Mouse (Mus musculus) ovary, adult 18-20 months (tissue): ENCODE data around the gene Ppan.

ENCODE experiments used
- DNase-seq: peaks from one replicate; pipeline ENCODE4 v3.0.0; 2022; ENCODE audit warnings: low spot score, mixed read lengths

Ppan gene

GRCm38 (mm10) chr9:20878710-20879065 is 9.3 kb upstream of the Ppan start:
- DNase-seq: no peak

- DNase-seq: no peak
These were observed 8.7 kb upstream of the Ppan start, which contains the start of gene Angptl6 for GRCm38 (mm10) chr9:20879097-20879792. Gene Angptl6, minus strand, starts transcription at chr9:20879727.

GRCm38 (mm10) chr9:20886563-20886962 is 1.4 kb upstream of the Ppan start:
- DNase-seq: no peak

- no peak for DNase-seq
These were observed 784 bp upstream of the Ppan start for GRCm38 (mm10) chr9:20887191-20887590.

- DNase-seq: no peak
These were observed 401 bp downstream of the Ppan start for GRCm38 (mm10) chr9:20888386-20888765.

- DNase-seq: no peak
These were observed 1.5 kb downstream of the Ppan start for GRCm38 (mm10) chr9:20889185-20890141.

- DNase-seq: no peak
These were observed 2.4 kb downstream of the Ppan start for GRCm38 (mm10) chr9:20890411-20890810.

GRCm38 (mm10) chr9:20891339-20892103 is 3.5 kb downstream of the Ppan start:
- no peak for DNase-seq

GRCm38 (mm10) chr9:20892104-20892653 is 4.2 kb downstream of the Ppan start:
- no peak for DNase-seq

GRCm38 (mm10) chr9:20893069-20893468 is 5.1 kb downstream of the Ppan start:
- DNase-seq: no peak

- DNase-seq: no peak
These were observed 5.8 kb downstream of the Ppan start for GRCm38 (mm10) chr9:20893590-20894343.

GRCm38 (mm10) chr9:20894629-20895028 is 6.7 kb downstream of the Ppan start:
- no peak for DNase-seq

- no peak for DNase-seq
These were observed 7.4 kb downstream of the Ppan start for GRCm38 (mm10) chr9:20895382-20895781.

- DNase-seq: no peak
These were observed 9.9 kb downstream of the Ppan start for GRCm38 (mm10) chr9:20897736-20898510.

GRCm38 (mm10) chr9:20898511-20899073 is 10.6 kb downstream of the Ppan start, which contains the start of gene Eif3g:
Gene Eif3g, minus strand, starts transcription at chr9:20898623.
- peak; percentile 71 for DNase-seq

- no peak for DNase-seq
These were observed 13.6 kb downstream of the Ppan start for GRCm38 (mm10) chr9:20901466-20902173.

- DNase-seq: no peak
These were observed 14.2 kb downstream of the Ppan start for GRCm38 (mm10) chr9:20902174-20902491.

- DNase-seq: no peak
These were observed 22.0 kb downstream of the Ppan start for GRCm38 (mm10) chr9:20909948-20910347.

GRCm38 (mm10) chr9:20916160-20916559 is 28.2 kb downstream of the Ppan start:
- DNase-seq: no peak

GRCm38 (mm10) chr9:20923258-20923657 is 35.3 kb downstream of the Ppan start:
- DNase-seq: no peak
